23 mouse cellular contexts compared by ENCODE assay signal in the genomic region with DNA sequence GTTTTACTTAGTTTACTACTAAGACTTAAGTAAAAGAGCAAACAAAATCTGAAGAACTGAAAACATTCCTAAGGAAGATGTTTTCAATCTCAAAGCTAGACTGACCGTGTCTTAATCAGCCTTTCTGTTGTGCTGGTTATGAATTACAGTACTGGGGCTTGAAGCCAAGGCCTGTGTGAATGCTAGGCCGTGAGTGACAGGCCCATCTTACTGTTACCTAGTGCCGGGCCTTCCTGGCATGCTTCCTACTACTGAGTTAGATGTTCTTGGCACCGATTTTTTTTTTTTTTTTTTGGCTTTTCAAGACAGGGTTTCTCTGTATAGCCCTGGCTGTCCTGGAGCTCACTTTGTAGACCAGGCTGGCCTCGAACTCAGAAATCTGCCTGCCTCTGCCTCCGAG. TPM values are rescaled to one million over a fixed set of nuclear protein-coding genes. Genes with fewer than 3 reads are reported as not detected.
DNase-seq lines count a peak whose midpoint lies in the region; ATAC-seq and TF ChIP-seq lines count a peak whose summit lies in the region.
"Had no signal": no experiment of that assay in that cellular context is flagged by ENCODE, and none has a peak within 500 bp of the region (broad histone marks: within the 10 kb centered on the region; RNA-seq: fewer than 3 reads in every experiment).

No protein-coding gene starts in this region.

- ATAC-seq in forebrain, embryonic 13.5 days = 0 out of 2 replicates have a peak, but pooled peaks have one; percentile 30
- ATAC-seq in forebrain, embryonic 11.5 days (replicated peaks; ENCODE audit: low FRiP score) = no peak
- no peak for ATAC-seq in midbrain, postnatal 0 days (ENCODE audit: low FRiP score)
- no peak for ATAC-seq in midbrain, embryonic 13.5 days
- ATAC-seq: CD4-positive, CD25-positive, alpha-beta regulatory T cell, adult 4 months; forebrain, embryonic 16.5 days had no signal

- H3K27ac ChIP-seq in forebrain, embryonic 13.5 days = no peak overlapping the region
- no peak overlapping the region for H3K27ac ChIP-seq in forebrain, embryonic 11.5 days (ENCODE audit: low read depth, low read length)
- no peak overlapping the region for H3K27ac ChIP-seq in kidney, adult 2 months (ENCODE audit: insufficient read depth, low read depth, low read length)
- H3K27ac ChIP-seq in midbrain, postnatal 0 days (ENCODE audit: low read depth, low read length) = no peak overlapping the region
- H3K27ac ChIP-seq in midbrain, embryonic 13.5 days = no peak overlapping the region
- H3K27ac ChIP-seq: embryonic facial prominence, embryonic 12.5 days; heart, adult 2 months; heart, embryonic 15.5 days; hindbrain, embryonic 15.5 days had no signal

- H3K27me3 ChIP-seq in forebrain, embryonic 13.5 days = no peaks in the 10 kb centered on the region
- no peaks in the 10 kb centered on the region for H3K27me3 ChIP-seq in forebrain, embryonic 11.5 days (ENCODE audit: control insufficient read depth, insufficient read depth, low read length)
- no peaks in the 10 kb centered on the region for H3K27me3 ChIP-seq in kidney, adult 2 months (replicated peaks; ENCODE audit: control insufficient read depth, insufficient read depth, low read length)
- H3K27me3 ChIP-seq in midbrain, postnatal 0 days (ENCODE audit: insufficient read depth, low read length) = no peaks in the 10 kb centered on the region
- no peaks in the 10 kb centered on the region for H3K27me3 ChIP-seq in midbrain, embryonic 13.5 days
- H3K27me3 ChIP-seq: embryonic facial prominence, embryonic 12.5 days; heart, embryonic 15.5 days; hindbrain, embryonic 15.5 days had no signal

- 83% methylated on average over 6 of the region's 6 CpGs for WGBS in forebrain, embryonic 13.5 days
- 91% methylated on average over 6 of the region's 6 CpGs for WGBS in forebrain, embryonic 11.5 days
- 76% methylated on average over 6 of the region's 6 CpGs for WGBS in kidney, adult 2 months
- WGBS in midbrain, postnatal 0 days = 77% methylated on average over 5 of the region's 6 CpGs
- 87% methylated on average over 6 of the region's 6 CpGs for WGBS in midbrain, embryonic 13.5 days

- TF ChIP-seq POLR2A in kidney, adult 2 months (IDR thresholded peaks at IDR 0.05; ENCODE audit: low read depth, low read length) = no peak

- TF ChIP-seq CTCF in kidney, adult 2 months (conservative IDR thresholded peaks at IDR 0.05; ENCODE audit: insufficient read depth, insufficient read length, low read depth, low read length) = no peak
- no peak for TF ChIP-seq CTCF in midbrain, postnatal 0 days (IDR thresholded peaks at IDR 0.05)

- 0 out of 2 replicates have a peak, but pooled peaks cover 3% of the 10 kb centered on the region for H3K4me1 ChIP-seq in forebrain, embryonic 13.5 days
- H3K4me1 ChIP-seq in forebrain, embryonic 11.5 days (replicated peaks; ENCODE audit: control insufficient read depth, insufficient read depth, low read length) = no peaks in the 10 kb centered on the region
- H3K4me1 ChIP-seq in kidney, adult 2 months (ENCODE audit: control insufficient read depth, insufficient read depth, low read length) = no peaks in the 10 kb centered on the region
- no peaks in the 10 kb centered on the region for H3K4me1 ChIP-seq in midbrain, postnatal 0 days (ENCODE audit: insufficient read depth, low read length)
- no peaks in the 10 kb centered on the region for H3K4me1 ChIP-seq in midbrain, embryonic 13.5 days (replicated peaks)
- H3K4me1 ChIP-seq: embryonic facial prominence, embryonic 12.5 days; heart, embryonic 15.5 days; hindbrain, embryonic 15.5 days had no signal

- peak; percentile 19 for DNase-seq in adrenal gland, postnatal 10 days
- DNase-seq in adrenal gland, adult 2 months = no peak
- DNase-seq in forebrain, embryonic 11.5 days (ENCODE audit: low spot score) = no peak
- peak; percentile 37 for DNase-seq in kidney, adult 2 months
- DNase-seq in kidney, postnatal 25 days = no peak
- DNase-seq in midbrain, postnatal 0 days (ENCODE audit: low spot score) = peak; percentile 46
- DNase-seq: B cell, adult 2 months; cerebellum, adult 18-20 months; cerebellum, postnatal 14 days; embryo, embryonic 11 days; gastrocnemius, postnatal 14 days; heart, adult 2 months; heart, postnatal 14 days; kidney, adult 11 months had no signal

- H3K9me3 ChIP-seq in forebrain, embryonic 13.5 days (replicated peaks) = no peaks in the 10 kb centered on the region
- H3K9me3 ChIP-seq in forebrain, embryonic 11.5 days (ENCODE audit: control insufficient read depth, low read length) = no peaks in the 10 kb centered on the region
- H3K9me3 ChIP-seq in midbrain, postnatal 0 days (ENCODE audit: low read length) = no peaks in the 10 kb centered on the region
- no peaks in the 10 kb centered on the region for H3K9me3 ChIP-seq in midbrain, embryonic 13.5 days
- H3K9me3 ChIP-seq: embryonic facial prominence, embryonic 12.5 days; G1E; heart, embryonic 15.5 days; hindbrain, embryonic 15.5 days had no signal

- H3K4me2 ChIP-seq in forebrain, embryonic 13.5 days = no peak overlapping the region
- no peak overlapping the region for H3K4me2 ChIP-seq in forebrain, embryonic 11.5 days (ENCODE audit: low read depth, low read length, severe bottlenecking)
- no peak overlapping the region for H3K4me2 ChIP-seq in midbrain, postnatal 0 days (ENCODE audit: low read depth, low read length, poor library complexity, severe bottlenecking)
- no peak overlapping the region for H3K4me2 ChIP-seq in midbrain, embryonic 13.5 days (replicated peaks)
- H3K4me2 ChIP-seq: embryonic facial prominence, embryonic 12.5 days; heart, embryonic 11.5 days; heart, embryonic 15.5 days; hindbrain, embryonic 15.5 days had no signal

- H3K4me3 ChIP-seq in forebrain, embryonic 13.5 days = no peak overlapping the region
- H3K4me3 ChIP-seq in forebrain, embryonic 11.5 days (ENCODE audit: low read depth, low read length) = no peak overlapping the region
- no peak overlapping the region for H3K4me3 ChIP-seq in kidney, adult 2 months (ENCODE audit: insufficient read depth, low read depth, low read length)
- H3K4me3 ChIP-seq in midbrain, postnatal 0 days (ENCODE audit: low read depth, low read length) = no peak overlapping the region
- no peak overlapping the region for H3K4me3 ChIP-seq in midbrain, embryonic 13.5 days (replicated peaks)
- H3K4me3 ChIP-seq: embryonic facial prominence, embryonic 12.5 days; heart, adult 2 months; heart, embryonic 15.5 days; hindbrain, embryonic 15.5 days had no signal

- H3K36me3 ChIP-seq in forebrain, embryonic 13.5 days (ENCODE audit: poor library complexity, severe bottlenecking) = peaks cover 13% of the 10 kb centered on the region
- H3K36me3 ChIP-seq in forebrain, embryonic 11.5 days (ENCODE audit: control insufficient read depth, insufficient read depth, low read length) = no peaks in the 10 kb centered on the region
- H3K36me3 ChIP-seq in kidney, adult 2 months (ENCODE audit: control insufficient read depth, insufficient read depth, low read length) = peaks cover 3% of the 10 kb centered on the region; the same call in 1 of the 2 replicates
- peaks cover 16% of the 10 kb centered on the region for H3K36me3 ChIP-seq in midbrain, postnatal 0 days (ENCODE audit: insufficient read depth, low read length)
- peaks cover 10% of the 10 kb centered on the region for H3K36me3 ChIP-seq in midbrain, embryonic 13.5 days

- no peak overlapping the region for H3K9ac ChIP-seq in forebrain, embryonic 13.5 days
- H3K9ac ChIP-seq in forebrain, embryonic 11.5 days (ENCODE audit: low read length) = no peak overlapping the region
- no peak overlapping the region for H3K9ac ChIP-seq in midbrain, postnatal 0 days (replicated peaks; ENCODE audit: low read length, poor library complexity, severe bottlenecking)
- H3K9ac ChIP-seq in midbrain, embryonic 13.5 days (replicated peaks) = no peak overlapping the region
- H3K9ac ChIP-seq: embryonic facial prominence, embryonic 12.5 days; heart, embryonic 15.5 days; hindbrain, embryonic 15.5 days had no signal

RNA-seq across cellular contexts. Expression of gene Heatr5a, which starts 13.5 kb away (rescaled TPM):
- total RNA-seq in adrenal gland, postnatal 10 days (2021) = 10 to 100 TPM; 14.9 to 22.4 TPM
- 10 to 100 TPM; 20.3 to 23.0 TPM for total RNA-seq in adrenal gland, adult 2 months (2021)
- 18.5 and 24.9 TPM in 2 replicates for polyA plus RNA-seq in adrenal gland, adult 2 months (2012; rRNA removed)
- polyA plus RNA-seq in forebrain, embryonic 13.5 days (2015; fragmentation: Nextera tagmentation; extraction: Ambion mirVana) = 6.7 and 7.3 TPM in 2 replicates
- 13.3 and 16.8 TPM in 2 replicates for polyA plus RNA-seq in forebrain, embryonic 11.5 days (2014; fragmentation: Nextera tagmentation; extraction: Ambion mirVana)
- 13.4 and 21.0 TPM in 2 replicates for polyA plus RNA-seq in kidney, adult 2 months (2012; rRNA removed)
- total RNA-seq in midbrain, postnatal 0 days (2014; rRNA removed) = 17.7 and 25.3 TPM in 2 replicates
- polyA plus RNA-seq in midbrain, postnatal 0 days (2015; fragmentation: Nextera tagmentation; extraction: Ambion mirVana) = 2.6 and 3.3 TPM in 2 replicates
- 6.0 and 6.3 TPM in 2 replicates for polyA plus RNA-seq in midbrain, embryonic 13.5 days (2015; fragmentation: Nextera tagmentation; extraction: Ambion mirVana)

RNA-seq across cellular contexts. Expression of gene Dtd2, which starts 48.7 kb away (rescaled TPM):
- total RNA-seq in adrenal gland, postnatal 10 days (2021) = 10 to 100 TPM; 16.7 to 21.1 TPM
- total RNA-seq in adrenal gland, adult 2 months (2021) = 10 to 100 TPM; 16.1 to 22.5 TPM
- polyA plus RNA-seq in adrenal gland, adult 2 months (2012; rRNA removed) = 10.3 and 16.5 TPM in 2 replicates
- polyA plus RNA-seq in forebrain, embryonic 13.5 days (2015; fragmentation: Nextera tagmentation; extraction: Ambion mirVana) = 19.1 and 21.1 TPM in 2 replicates
- 26.6 and 28.7 TPM in 2 replicates for polyA plus RNA-seq in forebrain, embryonic 11.5 days (2014; fragmentation: Nextera tagmentation; extraction: Ambion mirVana)
- 11.2 and 14.6 TPM in 2 replicates for polyA plus RNA-seq in kidney, adult 2 months (2012; rRNA removed)
- total RNA-seq in midbrain, postnatal 0 days (2014; rRNA removed) = 11.6 and 23.8 TPM in 2 replicates
- polyA plus RNA-seq in midbrain, postnatal 0 days (2015; fragmentation: Nextera tagmentation; extraction: Ambion mirVana) = 31.1 and 33.2 TPM in 2 replicates
- polyA plus RNA-seq in midbrain, embryonic 13.5 days (2015; fragmentation: Nextera tagmentation; extraction: Ambion mirVana) = 18.7 and 20.4 TPM in 2 replicates

Comparison
In these comparisons a context has a peak if more than half of its experiments do, and no peak if none do; other contexts are left out.
1. DNase-seq: peak in adrenal gland, postnatal 10 days (single experiment), kidney, adult 2 months (single experiment) and midbrain, postnatal 0 days (single experiment); none in adrenal gland, adult 2 months (single experiment), forebrain, embryonic 11.5 days (single experiment) and kidney, postnatal 25 days (0 of 2).